Mouse (Mus musculus) G1E (cell line): ENCODE data around the gene Zfp146.

Source experiments
- CTCF ChIP-seq: IDR thresholded peaks from 2 replicates; pipeline ENCODE4 v1.5.1; 2012; ENCODE audit warnings: low read depth, low read length, inconsistent platforms, mixed read lengths
- TAL1 ChIP-seq: conservative IDR thresholded peaks from 2 replicates; pipeline ENCODE4 v1.6.1; 2012; ENCODE audit warnings: low read depth, low read length, inconsistent platforms, mixed read lengths

- no peak for TF ChIP-seq CTCF
- no peak for TF ChIP-seq TAL1
Observed at GRCm38 (mm10) chr7:30211025-30211424, 41.5 kb upstream of the Zfp146 start.
